Mouse (Mus musculus): ENCODE results near the gene Gast. TPM values are rescaled to one million over a fixed set of nuclear protein-coding genes. Genes with fewer than 3 reads are reported as not detected.
"Not testable (repeated sequence)": the region's sequence is repeated elsewhere in the genome, so short reads cannot be mapped to it uniquely, and the experiment has no call there.

Gast gene
- total RNA-seq, 2 experiments from 2014 or later = not detected

DNA sequence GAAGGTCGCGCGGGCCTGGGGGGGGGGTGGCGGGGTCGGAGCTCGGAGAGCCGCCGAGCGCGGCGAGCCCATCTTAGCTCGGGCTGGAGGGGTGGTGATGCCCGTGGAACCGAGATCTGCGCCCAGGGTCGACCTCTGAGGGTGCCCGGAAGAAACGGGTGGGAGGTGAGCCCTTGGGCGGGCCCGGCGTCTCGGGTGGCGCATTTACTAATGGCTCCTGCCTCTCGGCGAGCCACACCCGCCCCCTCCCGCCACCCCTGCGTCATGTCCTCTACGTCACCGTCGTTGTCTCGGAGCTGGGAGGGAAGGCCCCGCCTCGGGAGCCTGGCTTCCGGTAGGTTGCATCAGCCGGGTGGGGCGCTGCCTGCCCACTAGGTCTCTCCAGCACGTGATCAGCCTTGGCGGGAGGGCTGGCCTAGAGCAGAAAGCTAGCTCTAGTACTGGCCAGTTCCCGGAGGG, 14.0 kb upstream of the Gast start:
- peak; percentile 98 for DNase-seq
- intact Hi-C loops (cut with DNase I) = no loop called here

DNA sequence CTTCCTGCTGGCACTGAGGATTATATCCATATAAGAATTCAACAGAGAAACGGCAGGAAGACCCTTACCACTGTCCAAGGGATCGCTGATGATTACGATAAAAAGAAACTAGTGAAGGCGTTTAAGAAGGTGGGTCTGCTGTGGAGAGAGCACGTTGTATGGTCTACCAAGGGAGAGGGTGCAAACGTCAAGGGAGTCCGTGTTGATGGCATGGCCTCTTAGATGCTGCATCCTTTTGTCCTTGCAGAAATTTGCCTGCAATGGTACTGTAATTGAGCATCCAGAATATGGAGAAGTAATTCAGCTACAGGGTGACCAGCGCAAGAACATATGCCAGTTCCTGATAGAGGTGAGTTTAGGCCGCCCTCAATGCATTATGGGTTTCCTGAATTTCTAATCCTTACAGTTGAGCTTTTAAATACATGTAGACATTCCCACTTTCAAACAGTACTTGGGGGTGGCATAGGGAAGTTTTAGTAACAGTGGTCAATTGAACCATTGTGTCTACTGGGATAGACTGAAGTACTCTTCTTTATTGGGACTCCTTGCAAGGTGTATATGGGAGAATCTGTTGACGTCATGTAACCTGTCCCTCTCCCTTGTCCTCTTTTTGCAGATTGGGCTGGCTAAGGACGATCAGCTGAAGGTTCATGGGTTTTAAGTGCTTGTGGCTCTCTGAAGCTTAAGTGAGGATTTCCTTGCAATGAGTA, 13.4 kb upstream of the Gast start:
- intact Hi-C loops (cut with DNase I); DNase-seq: not testable (repeated sequence)

DNA sequence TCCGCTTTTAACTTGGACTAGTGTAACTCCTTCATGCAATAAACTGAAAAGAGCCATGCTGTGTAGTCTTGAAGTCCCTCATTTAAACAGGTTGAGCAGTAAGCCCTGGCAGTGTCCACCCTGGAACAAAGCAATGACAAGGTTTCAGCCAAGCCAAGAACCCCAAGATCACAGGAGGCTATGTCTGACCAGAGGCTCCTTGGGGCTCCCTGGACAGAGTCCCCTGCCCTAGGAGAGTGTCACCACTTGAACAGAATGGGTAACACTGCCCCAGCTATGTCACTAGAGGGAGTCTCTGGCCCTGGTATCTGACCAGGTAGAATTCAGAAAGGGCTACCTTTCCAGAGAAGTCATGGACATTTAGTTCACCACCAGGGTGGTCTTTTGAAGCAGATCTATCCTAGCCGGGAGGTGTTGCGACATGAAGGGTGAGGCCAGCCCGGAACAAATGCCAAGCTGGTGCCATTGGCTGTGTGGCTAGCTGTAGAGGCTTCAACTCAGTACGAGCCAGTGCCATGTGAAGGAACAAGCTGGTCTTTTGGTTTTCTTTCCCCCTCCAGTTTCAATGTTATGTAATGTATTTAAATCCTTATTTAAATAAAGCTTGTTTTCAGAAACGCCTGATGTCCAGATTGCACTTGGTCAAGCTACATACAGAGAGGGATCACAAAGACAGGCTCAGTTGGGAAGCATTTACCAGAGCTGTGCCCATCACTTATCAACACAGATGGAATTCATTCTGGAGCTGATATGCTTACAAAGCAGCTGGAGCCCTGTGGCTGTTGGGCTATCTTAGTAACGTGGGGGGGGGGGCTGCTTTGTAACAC, 12.5 kb upstream of the Gast start:
- DNase-seq; intact Hi-C loops (cut with DNase I): not testable (repeated sequence)

DNA sequence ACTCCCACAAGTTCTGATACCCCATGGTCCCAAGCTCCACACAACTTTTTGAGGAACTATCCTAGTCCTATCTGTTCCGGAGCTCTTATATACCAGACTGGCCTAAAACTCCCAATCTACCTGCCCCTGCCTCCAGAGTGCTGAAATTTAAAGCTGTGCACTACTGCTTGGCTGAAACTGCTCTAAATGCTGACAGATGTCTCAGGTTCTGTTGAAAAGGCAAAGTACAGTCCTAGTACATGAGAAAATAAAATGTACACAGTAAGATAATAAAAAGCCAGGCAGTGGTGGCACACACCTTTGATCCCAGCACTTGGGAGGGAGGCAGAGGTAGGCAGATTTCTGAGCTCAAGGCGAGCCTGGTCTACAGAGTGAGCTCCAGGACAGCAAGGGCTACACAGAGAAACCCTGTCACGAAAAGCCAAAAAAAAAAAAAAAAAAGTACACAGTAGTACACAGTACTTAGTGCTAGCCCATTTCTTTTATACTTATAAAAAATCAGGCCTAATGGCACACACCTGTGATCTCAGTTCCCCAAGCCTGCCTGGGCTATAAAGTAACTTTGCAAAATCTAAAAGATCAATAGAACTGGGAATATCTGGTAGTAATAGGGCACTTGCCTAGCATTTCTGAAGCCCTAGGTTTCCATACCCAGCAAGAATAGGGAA, 11.5 kb upstream of the Gast start:
- DNase-seq = no peak
- intact Hi-C loops (cut with DNase I) = no loop called here

DNA sequence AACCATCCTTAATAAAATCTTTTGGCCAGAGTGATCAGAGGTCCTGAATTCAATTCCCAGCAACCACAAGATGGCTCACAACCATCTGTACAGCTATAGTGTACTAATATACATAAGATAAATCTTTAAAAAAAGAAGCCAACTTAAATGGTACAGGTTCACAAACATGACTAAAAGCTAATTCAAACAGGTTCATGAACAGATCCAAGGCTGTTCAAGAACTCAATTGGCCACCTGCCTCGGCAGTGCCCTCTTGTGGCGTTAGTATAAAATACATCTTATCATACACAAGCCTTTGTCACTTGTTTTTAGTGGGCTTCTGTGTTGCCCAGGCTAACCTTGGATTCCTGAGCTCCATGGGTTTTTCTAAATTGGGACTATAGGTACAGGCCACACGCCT, 10.6 kb upstream of the Gast start:
- peak; percentile 61 for DNase-seq
- intact Hi-C loops (cut with DNase I) = no loop called here

DNA sequence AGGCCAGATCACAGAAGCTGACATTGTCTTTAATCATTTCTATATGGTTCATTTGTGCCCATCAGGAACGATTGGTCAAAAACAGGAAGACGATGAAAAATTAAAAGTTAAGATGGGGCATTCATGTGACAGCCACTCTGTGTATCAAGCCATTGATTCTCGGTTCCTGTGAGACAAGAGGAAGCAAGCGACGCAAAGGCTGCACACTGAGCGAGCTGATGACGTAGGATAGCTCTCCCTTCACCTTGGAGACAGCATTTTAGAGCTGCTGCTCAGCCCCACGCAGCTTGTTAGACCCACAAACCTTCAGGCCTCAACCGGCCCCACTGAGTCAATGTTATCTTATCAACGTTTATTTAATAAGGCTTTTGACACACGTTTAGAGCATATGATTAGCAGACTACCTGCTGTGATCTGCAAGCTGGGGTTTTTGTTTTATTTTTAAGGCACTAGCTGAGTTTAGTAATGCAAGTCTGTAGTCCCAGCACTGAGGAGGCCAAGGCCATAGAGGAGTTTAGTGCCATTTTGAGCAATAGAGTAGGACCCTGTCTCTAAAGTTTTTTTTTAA, 9.1 kb upstream of the Gast start:
- intact Hi-C loops (cut with DNase I) = no loop called here
- DNase-seq = no peak

DNA sequence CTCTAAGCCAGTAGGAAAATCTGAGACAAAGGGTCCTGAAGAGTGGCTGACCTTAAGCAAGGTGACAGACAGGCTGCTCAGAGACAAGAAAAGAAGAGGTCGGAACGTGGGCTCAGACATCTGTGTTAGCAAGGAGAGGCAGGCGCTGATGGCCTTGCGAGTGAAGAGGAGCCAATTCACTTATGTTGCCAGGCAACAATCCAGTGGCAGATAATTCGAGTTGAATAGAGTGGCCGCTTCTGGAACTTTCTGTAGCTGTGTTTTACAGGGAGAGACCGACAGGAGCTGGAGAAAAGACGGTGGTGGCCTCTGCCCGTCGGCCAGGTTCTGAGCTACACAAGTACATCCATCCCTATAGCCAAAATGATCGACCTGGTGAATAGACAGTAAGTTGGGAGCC, 6.9 kb upstream of the Gast start:
- intact Hi-C loops (cut with DNase I) = no loop called here
- no peak for DNase-seq

DNA sequence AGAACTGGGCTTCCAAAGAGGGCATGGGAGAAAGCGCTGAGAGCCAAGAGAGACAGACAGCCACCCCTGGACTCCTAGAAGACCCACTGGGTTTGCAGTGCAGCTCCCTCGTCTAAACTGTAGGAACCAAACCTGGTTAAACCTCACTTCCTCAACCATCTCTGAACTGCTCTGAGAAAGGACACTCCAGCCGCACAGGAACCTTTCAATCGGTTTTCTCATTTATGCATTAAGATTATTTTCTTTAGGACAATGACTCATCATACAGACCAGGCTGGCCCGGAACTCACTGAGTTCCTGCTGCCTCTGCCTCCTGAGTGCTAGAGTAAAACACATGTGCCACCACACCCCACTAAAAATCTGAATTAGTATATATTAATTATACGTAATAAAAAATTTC, 6.4 kb upstream of the Gast start:
- intact Hi-C loops (cut with DNase I) = no loop called here

DNA sequence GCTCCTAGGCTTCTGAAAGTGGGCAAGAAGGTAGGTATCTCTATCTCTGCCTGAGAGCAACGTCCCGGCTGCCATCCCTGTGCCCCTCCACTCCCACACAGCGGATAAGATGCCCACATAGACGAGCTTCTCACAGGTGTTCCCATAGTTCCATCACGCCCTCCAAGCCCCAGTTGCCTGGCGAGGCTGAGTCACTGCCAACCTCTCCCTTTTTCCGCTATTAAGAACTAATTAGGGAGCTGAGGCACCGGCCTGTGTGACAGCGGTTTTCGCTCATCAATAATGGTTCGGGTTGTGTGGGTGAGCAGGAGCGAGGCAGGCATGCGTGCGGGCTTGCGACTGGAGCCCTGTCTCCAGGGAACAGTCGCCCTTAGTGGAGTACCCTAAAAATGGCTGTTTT, 4.0 kb upstream of the Gast start:
- no peak for DNase-seq
- intact Hi-C loops (cut with DNase I) = no loop called here

More for the DNA sequence above, 6.4 kb upstream of the Gast start:
- DNase-seq = no peak

DNA sequence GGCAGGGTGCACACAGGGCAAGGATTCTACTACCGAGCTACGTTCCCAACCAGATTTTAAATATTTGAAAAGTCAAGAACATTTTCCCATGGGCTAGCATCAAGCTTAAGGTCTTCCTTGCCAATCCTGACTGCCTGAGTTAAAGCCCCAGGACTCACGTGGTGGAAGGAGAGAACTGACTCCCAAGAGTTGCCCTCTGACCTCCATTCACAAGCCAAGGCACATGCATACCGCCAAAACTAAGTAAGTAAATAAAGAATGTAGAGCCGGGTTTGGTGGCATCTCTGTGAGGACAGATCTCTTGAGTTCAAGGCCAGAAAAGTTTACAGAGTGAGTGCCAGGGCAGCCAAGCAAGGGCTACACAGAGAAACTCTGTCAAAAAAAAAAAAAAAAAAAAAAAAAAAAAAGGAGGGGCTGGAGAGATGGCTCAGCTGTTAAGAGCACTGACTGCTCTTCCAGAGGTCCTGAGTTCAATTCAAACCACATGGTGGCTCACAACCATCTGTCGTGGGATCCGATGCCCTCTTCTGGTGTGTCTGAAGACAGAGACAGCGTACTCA, 3.3 kb upstream of the Gast start:
- intact Hi-C loops (cut with DNase I); DNase-seq: not testable (repeated sequence)

DNA sequence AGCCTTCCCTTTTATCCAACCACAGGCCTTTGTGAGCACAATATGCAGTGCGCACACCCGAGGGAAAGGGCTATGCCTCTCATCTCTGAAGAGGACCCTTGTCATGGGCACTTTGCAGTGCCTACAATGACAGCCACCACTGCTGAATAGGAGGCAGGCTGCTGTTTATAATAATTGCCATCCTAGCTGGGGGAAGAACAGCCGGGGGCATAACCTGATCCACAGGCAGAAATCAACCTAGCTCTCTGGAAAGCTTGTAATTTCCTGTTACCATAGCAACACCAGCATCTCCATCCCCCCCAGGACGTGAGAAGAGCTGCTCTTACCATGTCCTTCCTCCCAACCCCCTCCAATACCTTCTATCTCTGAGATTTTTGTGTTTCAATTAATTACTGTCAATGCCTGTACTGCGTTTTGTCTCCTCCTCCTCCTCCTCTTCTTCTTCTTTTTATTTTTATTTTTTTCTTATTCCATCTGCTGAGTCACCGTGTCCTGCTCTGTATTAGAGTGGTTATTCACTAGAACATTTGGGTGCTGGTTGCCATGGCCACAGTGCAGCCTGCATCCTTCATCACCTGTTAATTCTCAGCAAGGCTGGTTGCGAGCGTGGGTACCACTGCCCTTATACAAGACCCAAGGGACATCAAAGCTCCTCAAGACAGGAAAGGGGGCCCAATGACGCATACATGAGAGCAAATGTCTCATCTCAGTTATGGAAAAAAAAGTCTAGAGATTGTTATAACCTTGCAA, 1.3 kb upstream of the Gast start:
- DNase-seq = no peak
- intact Hi-C loops (cut with DNase I) = no loop called here

DNA sequence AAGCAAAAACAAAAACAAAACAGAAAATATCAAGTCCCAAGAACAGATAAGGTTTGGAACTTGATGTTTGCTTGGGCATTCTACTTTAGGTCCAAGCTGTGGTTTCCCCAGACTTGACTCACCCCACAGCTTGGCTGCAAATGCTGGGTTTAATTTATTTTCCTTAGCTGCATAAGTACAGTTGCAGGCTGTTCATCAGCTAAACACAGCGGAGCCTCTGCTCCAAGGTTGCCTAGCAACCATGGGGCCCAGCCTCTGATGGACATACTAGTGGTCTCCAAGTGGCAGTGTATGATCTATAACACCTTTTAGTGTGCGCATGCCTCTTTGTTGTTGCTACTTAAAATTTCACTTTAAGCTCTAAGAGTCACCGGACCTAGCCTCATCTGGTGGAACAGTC, 1.5 kb downstream of the Gast start:
- DNase-seq = no peak
- intact Hi-C loops (cut with DNase I) = no loop called here

DNA sequence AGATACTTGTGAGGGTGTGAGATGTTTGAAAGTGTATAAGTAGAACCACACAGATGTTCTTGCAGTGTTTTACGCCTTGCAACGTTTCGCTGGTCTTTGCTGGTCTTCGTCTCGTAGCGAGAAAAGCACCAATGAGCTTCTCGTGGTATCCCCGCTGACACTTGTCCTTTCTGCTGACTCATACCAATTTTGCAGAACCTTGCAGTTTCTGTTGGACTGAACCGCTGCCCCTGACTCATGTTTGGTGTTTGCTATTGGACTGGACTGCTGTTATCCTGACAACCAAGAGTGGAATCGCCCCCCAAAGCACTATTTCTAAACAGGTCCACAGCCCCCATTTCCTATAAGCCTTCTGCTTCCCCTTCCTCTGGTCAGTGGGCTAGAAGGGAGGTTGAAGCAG, 10.1 kb downstream of the Gast start:
- intact Hi-C loops (cut with DNase I) = no loop called here
- DNase-seq = no peak

DNA sequence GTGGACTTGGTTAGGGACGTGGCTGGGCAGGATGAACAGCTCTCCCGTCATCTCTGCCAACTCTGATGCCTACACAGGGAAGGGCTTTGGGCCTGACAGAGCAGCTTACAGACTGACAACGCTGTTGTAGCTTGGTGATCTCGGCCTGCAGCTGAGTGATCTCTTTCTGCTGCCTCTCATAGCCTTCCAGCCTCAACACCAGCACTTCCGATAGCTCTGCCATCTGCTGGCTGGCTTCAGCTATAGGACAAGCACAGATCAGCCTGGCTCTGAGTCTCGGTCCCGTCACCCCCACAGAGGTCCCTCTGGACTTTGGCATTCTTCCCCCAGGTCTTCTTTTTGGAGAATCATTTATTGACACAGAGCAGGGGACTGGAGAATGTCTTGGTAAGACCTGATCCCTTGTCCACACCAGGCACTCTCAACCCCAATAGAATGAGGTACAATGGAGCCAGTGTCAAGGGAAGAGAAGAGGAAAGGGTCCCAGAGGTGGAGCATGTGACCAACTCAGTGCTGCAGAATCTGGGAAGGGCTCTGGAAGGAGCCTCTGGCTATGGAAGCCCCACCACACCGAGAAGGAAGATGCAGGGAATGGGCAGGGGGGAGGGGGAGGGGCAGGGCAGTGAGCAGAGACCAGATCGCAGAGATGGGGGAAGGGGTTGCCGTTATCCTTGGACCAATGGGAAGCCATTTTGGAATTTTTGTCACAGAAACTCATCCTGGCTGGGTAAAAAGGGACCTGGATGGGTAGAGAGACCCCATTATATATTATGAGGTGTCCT, 18.1 kb downstream of the Gast start:
- peak; percentile 56 for DNase-seq
- intact Hi-C loops (cut with DNase I) = no loop called here

DNA sequence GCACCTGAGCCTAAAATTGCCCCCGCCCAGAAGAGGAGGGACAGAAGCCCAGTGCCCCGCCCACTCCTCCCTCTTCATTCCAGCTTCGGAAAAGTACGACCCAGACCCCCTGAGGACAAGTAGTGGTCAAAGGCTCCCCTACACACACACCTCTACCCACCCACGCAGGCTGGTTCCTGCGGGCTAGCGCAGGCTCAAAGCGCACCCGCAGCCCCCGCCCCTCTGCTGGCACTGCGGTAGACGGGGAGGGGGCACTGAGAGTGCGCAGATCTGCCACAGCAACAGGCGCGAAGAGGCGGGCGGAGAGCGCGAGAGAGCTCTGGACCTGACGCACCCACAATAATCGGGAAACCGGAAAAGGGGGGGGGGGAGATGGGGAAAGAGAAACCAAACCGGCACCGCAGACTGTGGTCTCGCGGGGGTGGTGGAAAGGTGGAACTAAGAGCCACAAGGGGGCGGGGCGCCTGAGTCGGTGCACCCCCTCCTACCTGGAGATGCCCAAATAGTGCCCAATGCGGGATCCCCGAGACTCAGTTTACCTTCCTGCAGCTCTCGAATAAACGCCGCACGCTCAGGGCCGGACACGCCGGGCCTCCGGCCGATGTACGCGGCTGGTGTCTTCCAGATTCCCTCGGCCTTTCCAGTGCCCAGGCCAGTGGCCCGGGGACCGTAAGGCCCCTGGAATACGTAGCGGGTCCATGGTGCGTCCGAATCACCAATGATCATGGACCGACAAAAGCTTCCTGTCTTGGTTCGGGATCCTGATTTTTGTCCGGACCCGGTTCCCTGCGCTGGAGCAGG, 21.1 kb downstream of the Gast start:
- peak; percentile 62 for DNase-seq
- intact Hi-C loops (cut with DNase I) = no loop called here

DNA sequence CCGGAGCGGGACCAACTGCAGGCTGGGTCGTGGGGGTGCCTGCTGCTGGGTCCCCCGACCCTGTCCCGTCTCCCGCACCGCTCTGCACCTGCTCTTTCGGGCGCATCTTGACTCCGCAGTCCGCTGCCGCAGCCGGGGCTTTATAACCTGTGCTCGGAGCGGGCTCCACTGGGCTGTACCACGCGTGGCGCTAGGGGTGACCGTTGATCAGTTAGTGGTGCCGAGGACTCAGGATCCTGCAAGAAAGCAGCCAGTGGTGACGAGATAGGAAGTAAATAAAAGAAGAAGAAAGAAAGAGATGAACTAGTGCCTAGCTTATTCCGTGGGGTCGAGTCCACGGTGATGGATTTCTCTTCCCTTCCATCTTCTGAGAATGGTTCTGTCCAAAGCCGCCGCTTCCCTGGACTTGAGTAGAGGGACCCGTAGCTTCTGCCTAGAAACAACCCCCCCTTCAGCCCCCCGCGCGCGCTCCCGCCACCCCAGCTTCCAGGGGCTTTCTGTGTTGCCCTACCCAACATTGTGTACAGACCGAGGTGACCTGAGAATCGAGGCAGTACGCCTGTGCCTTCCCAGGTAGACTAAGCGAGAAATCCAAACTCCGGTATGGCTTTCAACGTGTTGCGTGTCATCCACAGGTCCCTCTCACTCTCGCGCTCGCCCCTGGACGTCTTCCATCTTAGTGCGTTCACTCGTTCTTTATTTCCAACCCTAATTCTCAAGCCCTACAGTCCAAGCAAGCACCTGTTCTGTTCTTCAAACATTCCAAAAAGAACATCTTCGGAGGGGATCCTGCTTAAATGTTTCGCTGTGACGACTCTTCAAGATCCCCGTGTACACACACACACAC, 22.0 kb downstream of the Gast start, which contains the start of gene Hap1:
Gene Hap1 (minus strand): TSS at position 157 of the 847 bp plus-strand sequence.
- peak; percentile 85 for DNase-seq
- intact Hi-C loops (cut with DNase I) = no loop called here

DNA sequence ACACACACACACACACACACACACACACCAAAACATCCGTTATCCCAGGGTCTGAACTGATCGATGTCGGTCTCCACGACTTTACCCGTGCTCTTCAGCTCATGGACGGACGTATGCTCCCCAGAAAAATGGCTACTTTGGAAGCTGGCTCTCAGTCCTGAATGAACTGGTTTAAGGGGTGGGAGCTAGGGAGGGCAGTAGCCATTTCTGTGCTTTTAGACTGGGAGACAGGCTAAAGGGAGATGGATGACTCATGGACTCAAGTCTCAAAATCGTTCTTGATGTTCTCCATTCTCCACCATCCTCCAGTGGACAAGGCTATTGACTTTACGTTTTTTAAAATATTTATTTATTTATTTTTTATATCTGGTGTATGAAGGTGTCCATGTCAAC, 22.6 kb downstream of the Gast start:
- intact Hi-C loops (cut with DNase I) = no loop called here

DNA sequence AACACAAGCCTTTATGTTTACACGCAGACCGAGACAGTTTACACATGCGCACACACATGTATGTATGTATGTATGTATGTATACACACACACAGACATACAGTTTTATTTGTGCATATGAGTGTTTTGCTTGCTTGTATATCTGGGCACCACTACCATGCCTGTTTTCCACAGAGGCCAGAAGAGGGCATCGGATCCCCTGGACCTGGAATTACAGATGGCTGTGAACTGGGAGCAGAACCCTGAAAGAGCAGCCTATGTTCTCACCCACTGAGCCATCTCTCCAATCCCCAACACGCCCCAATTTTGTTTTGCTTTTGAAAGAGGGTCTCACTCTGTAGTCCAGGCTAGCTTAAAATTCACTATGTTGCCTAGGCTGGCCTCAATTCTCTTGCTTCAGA, 23.2 kb downstream of the Gast start:
- intact Hi-C loops (cut with DNase I) = no loop called here
- no peak for DNase-seq

More for the DNA sequence above, 22.6 kb downstream of the Gast start:
- no peak for DNase-seq
